Mouse (Mus musculus): ENCODE measurements at regions not wholly inside any gene's neighbourhood (a gene's known extent, or its start where the extent isn't known, plus 50 kb on each side); places are given as distances from the start of the nearest gene placed in this dataset.

DNA sequence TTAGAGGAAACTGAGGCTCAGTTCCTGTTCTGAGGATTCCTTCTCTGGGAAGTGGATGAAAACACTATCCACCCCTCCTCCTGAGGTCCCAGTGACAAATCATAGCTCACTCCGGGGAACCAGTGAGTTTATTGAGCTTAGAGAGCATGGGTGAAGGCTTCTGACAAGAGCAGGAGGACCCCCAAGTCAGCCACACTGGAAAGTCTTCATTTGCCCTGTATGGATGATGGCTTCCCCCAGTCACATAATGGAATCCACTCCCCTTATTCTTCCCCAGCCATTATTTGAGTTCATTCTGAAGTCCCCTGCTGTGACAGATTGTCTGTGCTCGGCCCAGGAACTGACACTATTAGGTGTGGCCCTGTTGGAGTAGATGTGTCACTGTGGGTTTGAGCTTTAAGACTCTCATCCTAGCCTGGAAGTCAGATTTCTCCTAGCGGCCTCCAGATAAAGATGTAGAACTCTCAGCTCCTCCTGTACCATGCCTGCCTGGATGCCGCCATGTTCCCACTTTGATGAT lies 141.3 kb downstream of the Chst1 start:
- Histone ChIP-seq H3K4me1 (peaks cover 11% of the 10 kb centered on the region), H3K27me3 (no peaks in the 10 kb centered on the region), H3K36me3 (no peaks in the 10 kb centered on the region), H3K4me2 (no peak overlapping the region), H3K4me3 (no peak overlapping the region), H3K9me3 (no peaks in the 10 kb centered on the region), H3K9ac (no peak overlapping the region), H3K27ac (no peak overlapping the region)
- 81% methylated on average over 4 of the region's 4 CpGs for WGBS
- ATAC-seq (ENCODE audit: insufficient number of reproducible peaks, low FRiP score, low TSS enrichment, low read depth): no peak

DNA sequence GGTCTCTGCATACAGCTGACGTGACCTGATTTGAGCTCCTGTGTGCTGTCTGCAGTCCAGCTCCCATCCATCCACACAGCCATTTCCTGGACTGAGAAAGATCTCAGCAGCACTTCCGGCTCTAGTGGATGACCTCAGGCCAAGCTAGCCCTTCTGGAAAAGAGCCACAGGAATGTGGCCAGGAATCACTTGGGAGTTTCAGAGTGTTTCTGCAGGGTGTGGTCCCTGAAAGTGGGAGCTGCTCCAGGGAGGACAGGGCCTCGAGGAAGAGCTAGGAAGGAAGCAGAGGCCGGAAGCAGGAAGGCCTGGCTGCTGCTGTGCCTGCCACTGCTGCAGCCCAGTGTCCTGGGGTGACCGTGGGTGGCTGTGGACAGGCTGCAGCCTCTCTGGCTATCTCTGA lies 142.5 kb downstream of the Chst1 start:
- WGBS: 47% methylated on average over 5 of the region's 5 CpGs

DNA sequence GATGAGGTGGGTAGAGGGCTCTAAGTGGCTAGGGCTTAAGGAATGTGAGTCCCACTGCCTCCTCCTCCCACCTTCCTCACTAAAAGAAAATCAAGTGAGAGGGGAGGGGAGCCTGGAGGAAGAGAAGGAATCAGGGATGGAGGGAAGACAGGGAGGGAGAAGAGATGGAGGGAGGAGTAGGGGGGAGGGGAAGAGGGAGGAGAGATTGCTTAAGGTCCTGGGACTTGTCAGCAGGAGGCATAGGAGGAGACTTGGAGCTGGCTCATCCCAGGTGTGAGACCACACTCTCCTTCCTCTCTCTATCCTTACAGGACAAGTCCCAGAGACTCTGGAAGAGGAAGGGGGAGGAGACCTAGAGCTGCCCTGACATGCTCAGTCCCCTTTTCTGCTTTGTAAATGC lies 143.2 kb downstream of the Chst1 start:
- Histone ChIP-seq H3K27ac (no peak overlapping the region), H3K4me2 (no peak overlapping the region), H3K27me3 (no peaks in the 10 kb centered on the region), H3K4me3 (no peak overlapping the region), H3K4me1 (peaks cover 11% of the 10 kb centered on the region), H3K36me3 (no peaks in the 10 kb centered on the region), H3K9me3 (no peaks in the 10 kb centered on the region), H3K9ac (no peak overlapping the region)
- no peak for ATAC-seq (ENCODE audit: insufficient number of reproducible peaks, low FRiP score, low TSS enrichment, low read depth)

More for the DNA sequence above, 142.5 kb downstream of the Chst1 start:
- peak; percentile 52; the same call in 1 of the 2 replicates for ATAC-seq (ENCODE audit: insufficient number of reproducible peaks, low FRiP score, low TSS enrichment, low read depth)
- Histone ChIP-seq H3K27ac (no peak overlapping the region), H3K9me3 (no peaks in the 10 kb centered on the region), H3K9ac (no peak overlapping the region), H3K4me3 (no peak overlapping the region), H3K27me3 (no peaks in the 10 kb centered on the region), H3K4me2 (no peak overlapping the region), H3K36me3 (no peaks in the 10 kb centered on the region), H3K4me1 (peaks cover 11% of the 10 kb centered on the region)

DNA sequence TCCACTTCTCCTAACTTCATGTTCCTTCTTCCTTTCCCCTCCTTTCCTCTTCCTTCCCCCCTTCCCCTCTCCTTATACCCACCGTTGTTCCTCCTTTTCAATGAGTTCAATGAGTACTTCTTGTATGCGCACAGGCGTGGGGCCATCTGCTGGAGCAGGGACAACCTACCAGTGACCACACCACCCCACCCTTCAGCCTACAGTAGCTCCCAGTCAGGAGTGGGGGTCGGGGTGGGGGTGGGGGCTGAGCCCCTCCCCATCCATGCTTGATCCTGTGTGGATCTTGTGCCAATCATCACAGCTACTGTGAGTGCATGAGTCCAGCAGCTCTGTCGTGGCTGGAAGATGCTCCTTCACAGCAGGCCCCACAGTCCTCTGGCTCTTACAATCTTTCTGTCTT lies 143.6 kb downstream of the Chst1 start:
- H3K4me1 ChIP-seq: peaks cover 11% of the 10 kb centered on the region
- no peak overlapping the region for H3K27ac ChIP-seq
- no peaks in the 10 kb centered on the region for H3K27me3 ChIP-seq
- H3K4me2 ChIP-seq: no peak overlapping the region
- ATAC-seq (ENCODE audit: insufficient number of reproducible peaks, low FRiP score, low TSS enrichment, low read depth): no peak
- 48% methylated on average over 5 of the region's 5 CpGs for WGBS
- no peaks in the 10 kb centered on the region for H3K36me3 ChIP-seq
- no peak overlapping the region for H3K9ac ChIP-seq
- H3K9me3 ChIP-seq: no peaks in the 10 kb centered on the region
- H3K4me3 ChIP-seq: no peak overlapping the region

DNA sequence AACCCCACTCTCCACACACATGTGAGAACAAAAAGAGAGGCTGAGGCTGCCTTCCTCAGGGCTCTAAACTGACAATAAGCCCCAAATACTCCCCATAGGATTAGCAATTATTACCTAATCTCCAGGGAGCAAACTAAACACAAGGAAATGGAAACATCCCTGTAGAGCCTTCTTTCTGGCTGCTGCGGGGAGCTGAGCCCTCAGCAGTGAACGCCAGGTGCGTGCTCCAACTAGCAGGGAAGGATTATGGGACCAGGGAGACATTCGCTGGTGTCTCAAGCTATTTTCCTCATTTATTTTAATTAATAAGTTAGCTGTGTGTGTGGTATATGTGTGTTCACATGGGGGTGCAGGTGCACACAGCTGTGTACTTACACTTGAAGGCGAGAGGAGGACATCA lies 144.4 kb downstream of the Chst1 start:
- no peak overlapping the region for H3K4me2 ChIP-seq
- ATAC-seq (ENCODE audit: insufficient number of reproducible peaks, low FRiP score, low TSS enrichment, low read depth): no peak
- H3K4me3 ChIP-seq: no peak overlapping the region
- no peaks in the 10 kb centered on the region for H3K9me3 ChIP-seq
- no peak overlapping the region for H3K27ac ChIP-seq
- H3K9ac ChIP-seq: no peak overlapping the region
- H3K4me1 ChIP-seq: peaks cover 11% of the 10 kb centered on the region
- 61% methylated on average over 5 of the region's 5 CpGs for WGBS
- H3K27me3 ChIP-seq: no peaks in the 10 kb centered on the region
- H3K36me3 ChIP-seq: no peaks in the 10 kb centered on the region

DNA sequence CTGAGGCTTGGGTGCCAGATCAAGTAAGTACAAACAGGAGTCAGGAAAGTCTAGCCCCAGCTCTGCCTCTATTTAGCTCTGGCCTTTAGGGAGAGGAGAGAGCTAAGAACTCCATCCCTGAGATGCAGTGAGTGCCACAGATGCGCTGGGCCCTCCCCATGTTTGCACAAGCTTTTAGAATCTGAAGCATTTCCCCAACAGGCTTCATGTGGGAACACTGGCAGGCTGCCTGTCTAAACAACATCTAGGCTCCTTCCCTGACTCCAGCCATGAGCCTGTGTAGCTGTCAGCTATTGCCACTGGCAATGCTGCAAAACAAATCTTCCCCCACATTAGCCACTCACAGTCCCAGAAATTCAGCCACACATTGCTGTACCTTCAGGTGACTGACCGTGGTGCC lies 147.9 kb downstream of the Chst1 start:
- Histone ChIP-seq H3K9ac (no peak overlapping the region), H3K27ac (no peak overlapping the region), H3K4me3 (no peak overlapping the region), H3K36me3 (no peaks in the 10 kb centered on the region), H3K27me3 (no peaks in the 10 kb centered on the region), H3K4me1 (peaks cover 6% of the 10 kb centered on the region), H3K9me3 (no peaks in the 10 kb centered on the region), H3K4me2 (no peak overlapping the region)
- ATAC-seq (ENCODE audit: insufficient number of reproducible peaks, low FRiP score, low TSS enrichment, low read depth): no peak
- WGBS: 67% methylated on average over 2 of the region's 2 CpGs

DNA sequence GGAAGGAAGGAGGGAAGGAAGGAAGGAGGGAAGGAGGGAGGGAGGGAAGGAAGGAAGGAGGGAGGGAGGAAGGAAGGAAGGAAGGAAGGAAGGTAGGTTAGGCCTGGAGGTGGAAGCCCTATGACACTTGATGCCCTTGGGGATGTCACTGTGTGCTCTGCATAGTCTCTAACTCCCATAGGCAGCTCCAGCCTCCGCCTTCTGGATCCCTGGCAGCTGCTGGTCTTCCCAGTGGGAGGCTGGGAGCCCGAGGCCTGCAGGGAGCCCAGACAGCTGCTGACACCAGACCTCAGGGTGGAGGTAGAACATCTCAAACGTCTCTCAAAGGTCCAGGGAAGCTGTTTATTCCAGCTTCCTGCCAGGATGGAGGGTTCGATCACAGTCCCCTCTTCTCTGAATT lies 150.6 kb downstream of the Chst1 start:
- Histone ChIP-seq H3K36me3 (no peaks in the 10 kb centered on the region), H3K27me3 (no peaks in the 10 kb centered on the region), H3K4me1 (no peaks in the 10 kb centered on the region), H3K27ac (no peak overlapping the region), H3K9ac (no peak overlapping the region), H3K4me3 (no peak overlapping the region), H3K4me2 (no peak overlapping the region), H3K9me3 (no peaks in the 10 kb centered on the region)
- WGBS: 42% methylated on average over 4 of the region's 4 CpGs
- no peak for ATAC-seq (ENCODE audit: insufficient number of reproducible peaks, low FRiP score, low TSS enrichment, low read depth)

DNA sequence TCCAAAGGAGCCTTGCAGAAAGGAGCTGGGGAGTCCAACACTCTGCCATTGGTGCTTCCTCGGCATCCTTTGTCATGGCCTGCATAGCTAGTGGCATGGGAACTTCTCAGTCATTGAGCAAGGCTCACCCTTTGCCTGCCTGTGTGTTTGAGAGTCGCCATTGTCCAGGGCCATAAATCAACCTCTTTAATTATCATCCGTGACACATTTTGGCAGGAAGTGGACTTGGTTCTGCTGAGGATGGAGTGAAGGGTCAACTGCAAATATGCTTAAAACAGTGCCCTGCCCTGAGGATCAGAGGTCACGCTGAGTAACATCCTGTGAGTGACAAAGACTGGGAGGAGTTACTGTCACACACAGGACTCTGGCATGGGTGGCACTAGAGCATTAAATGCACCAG lies 151.2 kb downstream of the Chst1 start:
- no peaks in the 10 kb centered on the region for H3K4me1 ChIP-seq
- H3K4me2 ChIP-seq: no peak overlapping the region
- no peaks in the 10 kb centered on the region for H3K36me3 ChIP-seq
- no peaks in the 10 kb centered on the region for H3K9me3 ChIP-seq
- no peak overlapping the region for H3K9ac ChIP-seq
- no peak overlapping the region for H3K27ac ChIP-seq
- H3K4me3 ChIP-seq: no peak overlapping the region
- WGBS: 33% methylated on average over 4 of the region's 4 CpGs
- ATAC-seq (ENCODE audit: insufficient number of reproducible peaks, low FRiP score, low TSS enrichment, low read depth): no peak
- H3K27me3 ChIP-seq: no peaks in the 10 kb centered on the region

DNA sequence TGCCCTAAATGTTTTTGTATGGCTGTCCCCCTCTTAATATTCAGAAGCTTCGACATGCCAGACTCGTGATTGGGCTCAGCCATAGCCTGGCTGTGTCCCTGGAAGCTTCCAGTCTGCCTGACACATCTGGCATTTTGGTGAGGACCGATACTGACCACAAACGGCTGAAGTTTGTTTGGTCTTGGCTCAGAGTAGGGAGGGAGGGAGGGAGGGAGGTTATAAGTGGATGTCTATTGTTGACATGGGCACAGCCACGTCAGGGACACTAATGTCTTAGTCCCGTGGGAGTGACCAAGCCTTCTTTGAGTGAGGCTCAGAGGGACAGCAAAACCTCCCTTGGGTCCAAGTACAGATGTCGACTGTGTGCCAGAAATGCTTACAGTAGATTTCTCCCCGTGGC lies 151.7 kb downstream of the Chst1 start:
- no peak overlapping the region for H3K27ac ChIP-seq
- H3K9ac ChIP-seq: no peak overlapping the region
- no peaks in the 10 kb centered on the region for H3K9me3 ChIP-seq
- H3K36me3 ChIP-seq: no peaks in the 10 kb centered on the region
- no peaks in the 10 kb centered on the region for H3K4me1 ChIP-seq
- H3K4me3 ChIP-seq: no peak overlapping the region
- no peak for ATAC-seq (ENCODE audit: insufficient number of reproducible peaks, low FRiP score, low TSS enrichment, low read depth)
- no peaks in the 10 kb centered on the region for H3K27me3 ChIP-seq
- 42% methylated on average over 8 of the region's 8 CpGs for WGBS
- H3K4me2 ChIP-seq: no peak overlapping the region

DNA sequence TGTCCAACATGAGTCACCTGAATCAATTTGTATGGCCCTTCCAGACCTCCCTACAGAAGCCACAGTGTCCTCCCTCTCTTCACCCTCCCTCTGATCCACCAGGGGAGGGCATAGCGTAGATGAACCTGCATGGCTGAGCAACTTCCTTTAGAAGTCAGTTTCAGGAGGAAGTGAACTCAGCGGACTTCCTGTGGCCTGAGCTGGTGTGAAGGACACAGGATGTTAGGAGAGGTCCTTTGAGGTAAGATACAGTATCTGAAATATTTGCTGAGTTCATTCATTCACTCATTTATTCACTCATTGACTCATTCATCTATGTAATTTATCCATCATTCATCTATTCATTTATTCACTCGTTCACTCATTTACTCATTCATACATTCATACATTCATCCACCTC lies 152.6 kb downstream of the Chst1 start:
- H3K4me2 ChIP-seq: no peak overlapping the region
- no peak overlapping the region for H3K4me3 ChIP-seq
- ATAC-seq (ENCODE audit: insufficient number of reproducible peaks, low FRiP score, low TSS enrichment, low read depth): no peak
- H3K9me3 ChIP-seq: no peaks in the 10 kb centered on the region
- H3K27ac ChIP-seq: no peak overlapping the region
- 82% methylated on average over 3 of the region's 3 CpGs for whole genome bisulfite sequencing
- H3K4me1 ChIP-seq: no peaks in the 10 kb centered on the region
- no peaks in the 10 kb centered on the region for H3K27me3 ChIP-seq
- no peaks in the 10 kb centered on the region for H3K36me3 ChIP-seq
- H3K9ac ChIP-seq: no peak overlapping the region

DNA sequence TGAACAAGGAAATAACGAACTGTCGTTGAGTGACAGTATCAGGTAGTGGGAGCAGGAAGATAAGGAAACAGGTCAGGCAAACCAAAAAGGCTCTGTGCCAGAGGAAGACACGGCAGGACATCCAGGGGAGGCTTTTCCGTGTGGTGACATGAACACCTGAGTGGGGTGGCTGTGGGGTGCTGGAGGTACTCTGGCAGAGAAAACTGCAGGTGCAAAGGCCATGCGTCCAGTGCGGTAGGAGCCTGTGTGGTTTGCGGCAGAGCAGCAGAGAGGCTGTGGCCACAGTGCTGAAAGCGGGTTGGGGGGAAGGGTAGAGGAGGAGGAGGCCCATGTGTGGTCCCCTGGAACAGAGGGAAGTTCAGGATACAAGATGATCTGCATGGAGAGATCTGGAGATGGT lies 153.3 kb downstream of the Chst1 start:
- ATAC-seq (ENCODE audit: insufficient number of reproducible peaks, low FRiP score, low TSS enrichment, low read depth): no peak
- H3K27me3 ChIP-seq: no peaks in the 10 kb centered on the region
- H3K9me3 ChIP-seq: no peaks in the 10 kb centered on the region
- no peak overlapping the region for H3K4me2 ChIP-seq
- H3K4me1 ChIP-seq: no peaks in the 10 kb centered on the region
- no peak overlapping the region for H3K4me3 ChIP-seq
- H3K27ac ChIP-seq: no peak overlapping the region
- H3K9ac ChIP-seq: no peak overlapping the region
- WGBS: 80% methylated on average over 8 of the region's 8 CpGs
- H3K36me3 ChIP-seq: no peaks in the 10 kb centered on the region

DNA sequence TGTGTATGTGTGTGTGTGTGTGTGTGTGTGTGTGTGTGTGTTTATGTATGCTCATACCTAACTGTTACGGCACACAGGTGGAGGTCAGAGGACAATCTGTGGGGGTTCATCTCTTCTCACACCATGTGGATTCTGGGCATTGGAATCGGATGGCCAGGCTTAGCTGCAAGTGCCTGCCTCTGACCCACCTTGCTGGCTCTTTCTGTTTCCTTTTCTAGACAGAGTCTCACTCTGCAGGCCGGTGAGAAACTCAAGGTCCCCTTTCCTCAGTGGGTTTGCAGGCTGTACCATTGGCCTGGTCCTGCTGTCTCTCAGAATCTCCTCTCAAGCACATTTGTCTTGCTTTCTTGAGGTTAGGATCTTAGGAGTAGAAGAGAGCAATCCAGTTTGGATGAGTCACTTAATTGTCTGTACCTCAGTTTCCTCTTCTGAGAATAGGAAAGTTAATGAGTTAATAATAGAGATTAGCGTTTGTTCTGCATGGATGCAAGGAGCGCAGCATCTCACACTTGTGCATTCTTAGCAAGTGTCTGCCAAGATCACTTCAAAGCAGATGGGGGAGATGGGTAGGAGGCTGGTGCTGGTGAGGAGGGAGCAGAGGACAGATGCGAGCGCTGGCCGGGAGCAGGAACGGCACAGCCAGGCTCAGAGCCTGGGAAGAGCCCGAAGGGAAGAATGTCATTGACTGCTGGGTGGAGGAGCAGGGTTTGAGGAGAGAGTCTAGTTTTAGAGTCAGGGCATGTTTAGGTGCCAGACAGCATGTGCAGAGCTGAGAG lies 155.2 kb downstream of the Chst1 start:
- Histone ChIP-seq H3K9ac (no peak overlapping the region), H3K4me3 (no peak overlapping the region), H3K27ac (no peak overlapping the region), H3K9me3 (no peaks in the 10 kb centered on the region), H3K4me2 (no peak overlapping the region), H3K36me3 (no peaks in the 10 kb centered on the region), H3K27me3 (no peaks in the 10 kb centered on the region), H3K4me1 (no peaks in the 10 kb centered on the region)
- 47% methylated on average over 10 of the region's 10 CpGs for WGBS
- ATAC-seq (ENCODE audit: insufficient number of reproducible peaks, low FRiP score, low TSS enrichment, low read depth): no peak

DNA sequence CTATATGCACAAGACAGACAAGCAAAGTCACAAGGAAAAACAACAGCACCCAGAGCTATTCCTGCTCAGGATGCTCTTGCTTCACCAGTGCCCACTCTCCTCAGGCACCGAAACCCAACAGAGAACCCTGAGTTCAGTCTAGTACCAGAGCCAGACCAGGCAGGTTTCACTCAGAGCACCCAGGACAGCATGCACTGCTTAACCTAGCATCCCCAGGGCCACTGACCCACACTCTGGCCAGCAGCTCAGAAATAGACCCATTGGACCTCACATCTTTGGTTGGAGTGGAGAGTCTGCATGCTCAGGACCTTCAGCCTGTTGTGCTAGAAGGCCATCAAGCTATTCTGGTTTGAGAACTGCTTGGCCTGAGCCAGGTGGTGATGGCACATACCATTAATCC lies 157.0 kb downstream of the Chst1 start:
- ATAC-seq (ENCODE audit: insufficient number of reproducible peaks, low FRiP score, low TSS enrichment, low read depth): no peak
- H3K36me3 ChIP-seq: no peaks in the 10 kb centered on the region
- H3K4me3 ChIP-seq: no peak overlapping the region
- H3K27ac ChIP-seq: no peak overlapping the region
- H3K27me3 ChIP-seq: no peaks in the 10 kb centered on the region
- no peak overlapping the region for H3K4me2 ChIP-seq
- H3K9ac ChIP-seq: no peak overlapping the region
- H3K9me3 ChIP-seq: no peaks in the 10 kb centered on the region
- 96% methylated on average over 1 of the region's 1 CpGs for WGBS
- H3K4me1 ChIP-seq: no peaks in the 10 kb centered on the region

Measured in limb, embryonic 15.5 days (tissue).